Mouse (Mus musculus) urinary bladder, adult 18-20 months (tissue): Measurements from ENCODE around the gene Sertm1.

Experiments
- DNase-seq, 2 experiments: peaks; one replicate each; pipeline ENCODE4 v3.0.0; 2022; ENCODE audit warnings: low spot score in 2 of 2, mixed read lengths in 2 of 2

Sertm1 gene

GRCm38 (mm10) chr3:54915643-54916071 is at the start of gene Sertm1:
Sertm1 (minus strand) TSS chr3:54915887.
- no peak for DNase-seq

DNA sequence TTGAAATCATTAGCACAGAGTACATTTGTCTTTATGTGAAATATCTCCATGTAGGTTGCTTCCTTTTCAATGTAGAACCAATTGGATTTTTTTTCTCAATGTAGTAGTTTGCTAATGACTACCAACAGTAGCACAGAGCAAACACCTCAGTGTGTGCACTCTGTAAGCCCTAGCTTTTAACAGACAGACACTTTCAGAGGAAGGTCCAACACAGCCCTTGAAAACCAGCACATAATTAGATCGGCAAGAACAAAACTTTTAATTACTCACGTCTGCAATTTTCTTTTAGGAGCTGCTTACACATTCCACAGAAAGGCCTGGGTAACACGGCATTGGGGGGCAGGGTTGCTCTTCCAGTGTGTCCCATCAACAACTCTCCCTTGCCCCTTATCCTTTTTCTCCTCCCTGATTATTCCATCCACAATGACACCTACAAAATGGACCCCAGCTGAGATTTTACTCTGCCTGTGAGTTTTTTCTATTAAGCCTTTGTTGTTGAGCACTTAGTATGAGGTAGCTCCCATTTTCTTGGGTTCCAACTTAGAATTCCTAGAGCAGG is 49.3 kb upstream of the Sertm1 start:
- no peak for DNase-seq

- no peak for DNase-seq
Measured at GRCm38 (mm10) chr3:54943067-54943810, 27.6 kb upstream of the Sertm1 start.

GRCm38 (mm10) chr3:54934535-54934934 is 18.8 kb upstream of the Sertm1 start:
- no peak for DNase-seq

DNA sequence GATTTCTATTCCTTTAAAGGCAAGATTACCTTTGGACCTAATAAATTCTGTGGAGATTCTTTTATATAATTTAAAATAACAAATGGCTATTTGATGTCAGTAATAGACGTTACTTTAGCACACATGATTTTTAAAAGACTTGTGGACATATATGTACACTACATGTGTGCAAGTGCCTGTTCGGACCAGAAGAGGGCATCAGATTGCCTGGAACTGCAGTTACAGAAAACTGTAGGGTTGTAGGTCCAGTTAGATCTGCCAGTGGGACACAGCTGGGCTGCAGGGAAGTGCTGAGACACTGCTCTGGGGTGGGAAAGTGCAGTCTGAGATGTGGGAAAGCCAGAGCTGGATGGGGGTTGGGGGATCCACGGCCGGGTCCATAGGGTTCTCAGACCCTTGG is 16.9 kb upstream of the Sertm1 start:
- DNase-seq = no peak

- DNase-seq = no peak
Measured at GRCm38 (mm10) chr3:54920425-54920824, 4.7 kb upstream of the Sertm1 start.

GRCm38 (mm10) chr3:54914845-54915642 is 643 bp downstream of the Sertm1 start:
- no peak for DNase-seq

DNA sequence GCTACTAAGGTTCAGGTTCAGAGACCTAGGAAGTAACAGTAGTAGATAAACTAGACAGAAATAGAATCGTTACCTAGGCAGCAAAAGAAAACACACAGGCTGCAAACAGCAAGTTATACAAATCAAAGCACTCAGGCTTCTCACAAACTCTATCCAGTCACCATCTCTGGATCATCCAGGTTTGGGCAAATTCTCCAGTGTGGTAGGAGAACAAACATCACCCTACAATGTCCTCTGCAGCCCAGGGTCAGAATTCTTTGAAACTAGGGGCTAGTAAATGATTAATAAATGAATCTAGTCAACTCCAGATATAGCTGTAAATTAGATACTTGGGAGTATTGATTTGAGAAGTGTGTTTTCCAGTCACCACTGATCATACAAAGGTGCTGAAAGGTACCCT is 6.8 kb downstream of the Sertm1 start:
- no peak for DNase-seq

GRCm38 (mm10) chr3:54897974-54898373 is 17.7 kb downstream of the Sertm1 start:
- no peak for DNase-seq

DNA sequence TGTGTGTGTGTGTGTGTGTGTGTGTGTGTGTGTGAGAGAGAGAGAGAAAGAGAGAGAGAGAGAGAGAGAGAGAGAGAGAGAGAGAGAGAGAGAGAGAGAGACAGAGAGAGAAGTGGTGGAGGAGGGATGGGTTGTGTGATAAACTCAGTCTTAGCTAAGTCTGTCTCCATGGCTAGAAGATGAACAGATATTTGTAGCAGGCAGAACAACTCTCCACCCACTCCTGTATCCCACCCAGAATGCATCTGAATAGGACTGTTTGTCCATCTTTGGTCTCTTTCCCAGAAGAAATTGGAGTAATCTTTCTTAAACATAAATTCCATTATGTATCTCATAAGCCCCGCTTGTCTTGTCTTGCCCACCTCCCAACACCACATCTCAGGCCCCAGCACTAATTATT is 20.8 kb downstream of the Sertm1 start:
- no peak for DNase-seq

DNA sequence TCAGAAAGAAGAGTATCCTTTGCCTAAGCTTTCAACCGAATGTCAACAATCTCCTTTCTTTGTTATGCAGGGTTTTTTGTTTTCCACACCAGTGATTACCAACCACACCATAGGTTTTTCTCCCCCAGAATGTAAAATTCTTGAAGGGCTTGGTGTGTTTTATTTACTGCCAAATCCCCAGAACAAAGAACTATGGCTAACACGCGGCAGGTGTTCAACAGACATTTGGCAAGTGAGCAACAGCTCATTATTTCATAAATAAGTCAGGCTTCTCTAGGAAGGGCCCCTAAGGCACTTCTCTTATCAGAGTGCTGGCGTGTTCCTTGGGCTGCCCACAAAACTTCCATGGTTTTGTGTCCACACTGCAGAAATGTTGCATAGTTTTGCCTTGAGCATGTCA is 23.5 kb downstream of the Sertm1 start:
- DNase-seq = no peak

GRCm38 (mm10) chr3:54886501-54886900 is 29.2 kb downstream of the Sertm1 start:
- DNase-seq = no peak
